Mouse (Mus musculus) liver, embryonic 14.5 days (tissue): Measurements from ENCODE around the gene Lenep. TPM values are rescaled to one million over a fixed set of nuclear protein-coding genes. Genes with fewer than 3 reads are reported as not detected.

ENCODE experiments used
- ATAC-seq: fragments of 200-750 bp; cut with Nextera tagmentation; 2 replicates; pipeline ENCODE4 v1.8.0; 2017; ENCODE audit warnings: moderate number of reproducible peaks, mild to moderate bottlenecking, moderate library complexity; ENCODE audit not compliant: insufficient read depth
- DNase-seq, 3 experiments: peaks; one replicate each; pipeline ENCODE4 v3.0.0-alpha.2; 2012 to 2013; ENCODE audit warnings: low read depth in 3 of 3, low spot score in 3 of 3
- H3K27ac ChIP-seq: fragments of 300-500 bp; sonication (generic); 2 replicates; pipeline ENCODE4 v1.5.1; 2014; ENCODE audit warnings: moderate library complexity, mild to moderate bottlenecking, control low read depth, inconsistent platforms
- H3K27me3 ChIP-seq: fragments of 300-500 bp; sonication (generic); 2 replicates; pipeline ENCODE4 v1.6.1; 2014; ENCODE audit warnings: mild to moderate bottlenecking, low read length, moderate library complexity; ENCODE audit not compliant: control insufficient read depth, insufficient read depth
- H3K36me3 ChIP-seq: fragments of 300-500 bp; sonication (generic); replicated peaks from 2 replicates; pipeline ENCODE4 v1.6.1; 2014; ENCODE audit warnings: low read depth; ENCODE audit not compliant: control insufficient read depth, insufficient read depth
- H3K4me1 ChIP-seq, 2 experiments: fragments of 200-500 bp in 1 of 2; fragments of 300-500 bp in 1 of 2; sonication (generic) in 1 of 2; replicated peaks; 2 replicates each; pipeline ENCODE4 v1.6.1; 2012 to 2014; ENCODE audit warnings: antibody characterized with exemption in 1 of 2, inconsistent platforms in 1 of 2, low read length in 1 of 2; ENCODE audit not compliant: control insufficient read depth in 2 of 2, insufficient read depth in 2 of 2
- H3K4me2 ChIP-seq: fragments of 300-500 bp; sonication (generic); 2 replicates; pipeline ENCODE4 v1.6.1; 2014; ENCODE audit warnings: low read depth, mild to moderate bottlenecking, control low read depth, moderate library complexity
- H3K4me3 ChIP-seq, 2 experiments: fragments of 200-500 bp in 1 of 2; fragments of 300-500 bp in 1 of 2; sonication (generic) in 1 of 2; 2 replicates each; pipeline ENCODE4 v1.5.1; 2012 to 2014; ENCODE audit warnings: low read depth in 2 of 2, low read length in 2 of 2, mild to moderate bottlenecking in 2 of 2, control low read depth in 1 of 2, inconsistent platforms in 1 of 2, moderate library complexity in 1 of 2; ENCODE audit not compliant: insufficient read depth in 1 of 2
- H3K9ac ChIP-seq: fragments of 300-500 bp; sonication (generic); replicated peaks from 2 replicates; pipeline ENCODE4 v1.6.1; 2014; ENCODE audit warnings: mild to moderate bottlenecking, control low read depth, moderate library complexity
- H3K9me3 ChIP-seq: fragments of 300-500 bp; sonication (generic); 2 replicates; pipeline ENCODE4 v1.6.1; 2016; ENCODE audit warnings: low read length, mixed read lengths; ENCODE audit not compliant: control insufficient read depth
- CTCF ChIP-seq: IDR thresholded peaks from 2 replicates; pipeline ENCODE4 v1.5.1; 2016; ENCODE audit warnings: antibody characterized with exemption, low read depth, control low read depth
- EP300 ChIP-seq: IDR thresholded peaks from 2 replicates; pipeline ENCODE4 v1.6.1; 2016; ENCODE audit warnings: antibody characterized with exemption, low read depth
- WGBS: fragments of 180-500 bp; shearing (Covaris S2); extraction: QIAGEN DNeasy Blood & Tissue Kit; methylation state at CpG from one replicate; pipeline ENCODE4 v1.1.7; 2014; ENCODE audit not compliant: insufficient replicate concordance; 5-methylcytosine and 5-hydroxymethylcytosine counted together
- polyA plus RNA-seq, 2 experiments: library from polyadenylated mRNA; depleted of rRNA in 1 of 2; stranded (reverse) in 1 of 2; unstranded in 1 of 2; fragments of >200 nt; fragmentation: Nextera tagmentation in 1 of 2; extraction: Ambion mirVana in 1 of 2; gene quantifications; 2 replicates each; pipeline versions ENCODE4 v1.2.1 to v1.2.3; 2012 to 2014

Gene Lenep
- polyA plus RNA-seq, 2 experiments, result 0.76 TPM; not detected in 1

DNA sequence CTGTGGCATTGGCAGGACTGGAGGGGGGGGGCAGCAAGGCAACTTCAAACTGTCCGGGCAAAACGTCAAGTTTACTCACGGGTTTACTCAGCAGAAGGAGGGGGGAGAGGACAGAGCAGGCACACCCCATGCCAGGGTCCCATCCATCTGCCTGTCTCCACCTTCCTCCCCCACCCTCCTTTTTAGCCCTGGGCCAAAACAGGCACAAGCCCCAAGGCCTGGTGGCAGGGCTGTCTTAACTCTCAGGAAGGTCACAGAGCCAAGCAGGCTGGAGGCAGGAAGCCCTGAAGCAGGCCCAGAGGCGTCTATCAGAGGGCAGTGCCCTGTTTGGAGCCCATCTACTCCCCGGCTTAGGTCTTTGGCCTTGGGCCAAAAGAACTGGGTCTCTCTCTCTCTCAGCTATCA is 12.5 kb downstream of the Lenep start:
- no peak for TF ChIP-seq EP300
- Histone ChIP-seq H3K9ac (no peak overlapping the region), H3K27ac (no peak overlapping the region), H3K27me3 (peaks cover 19% of the 10 kb centered on the region), H3K9me3 (no peaks in the 10 kb centered on the region), H3K4me1 (peaks cover 4 to 16% of the 10 kb centered on the region in 2 experiments), H3K4me2 (0 out of 2 replicates have a peak overlapping the region, but pooled peaks have one; percentile 7), H3K4me3 (no peak overlapping the region), H3K36me3 (no peaks in the 10 kb centered on the region)
- WGBS, result 55% methylated on average over 5 of the region's 5 CpGs
- ATAC-seq (no peak), DNase-seq (no peak)

DNA sequence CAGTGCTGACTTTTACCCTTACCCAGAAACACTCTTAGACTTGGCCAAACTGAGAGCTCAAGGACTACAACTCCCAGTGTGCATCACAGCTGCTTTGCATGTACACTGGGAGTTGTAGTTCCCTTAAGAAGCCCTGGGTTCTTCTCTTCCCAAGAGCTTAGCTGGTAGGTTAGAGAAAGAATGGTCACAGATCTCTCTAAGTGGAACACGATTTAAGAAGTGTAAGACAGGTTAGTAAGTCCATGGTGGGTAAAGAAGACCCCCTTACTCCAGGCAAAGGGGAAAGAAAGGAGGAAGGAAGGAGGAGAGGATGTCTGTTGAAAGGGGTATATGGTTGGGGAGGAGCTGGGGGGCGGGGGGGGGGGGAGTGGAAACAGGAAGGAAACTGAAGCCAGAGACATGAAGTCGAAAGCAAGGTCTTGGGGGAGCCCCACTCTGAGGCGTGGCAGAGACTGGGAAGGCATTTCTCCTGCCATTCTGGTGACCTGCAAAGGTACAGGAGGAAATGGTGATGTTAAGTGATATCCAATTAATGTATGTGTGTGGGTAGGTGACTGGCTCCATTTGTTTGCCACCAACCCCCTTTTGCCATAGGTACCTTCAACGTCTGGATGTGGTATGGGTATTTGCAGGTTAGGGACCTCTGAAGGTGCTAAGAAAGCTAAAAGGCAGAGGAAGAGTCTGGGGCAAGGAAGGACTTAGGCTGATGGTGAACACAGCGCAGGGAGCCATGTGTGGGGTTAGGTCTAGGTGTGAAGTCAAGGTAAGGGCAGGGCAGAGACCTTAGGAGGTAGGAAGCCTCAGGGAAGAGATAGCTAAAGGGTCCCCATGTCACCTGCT is 13.5 kb downstream of the Lenep start:
- no peaks in the 10 kb centered on the region for H3K36me3 ChIP-seq
- H3K9ac ChIP-seq, result no peak overlapping the region
- H3K4me1 ChIP-seq, result peaks cover 2 to 14% of the 10 kb centered on the region in 2 experiments; a peak in 2 of 4 replicates
- no peak overlapping the region for H3K27ac ChIP-seq
- DNase-seq, result no peak
- H3K9me3 ChIP-seq, result no peaks in the 10 kb centered on the region
- no peak overlapping the region for H3K4me2 ChIP-seq
- ATAC-seq, result no peak
- WGBS, result 24% methylated on average over 6 of the region's 6 CpGs
- peaks cover 17% of the 10 kb centered on the region for H3K27me3 ChIP-seq
- no peak overlapping the region for H3K4me3 ChIP-seq
- TF ChIP-seq EP300 (no peak), CTCF (no peak)

DNA sequence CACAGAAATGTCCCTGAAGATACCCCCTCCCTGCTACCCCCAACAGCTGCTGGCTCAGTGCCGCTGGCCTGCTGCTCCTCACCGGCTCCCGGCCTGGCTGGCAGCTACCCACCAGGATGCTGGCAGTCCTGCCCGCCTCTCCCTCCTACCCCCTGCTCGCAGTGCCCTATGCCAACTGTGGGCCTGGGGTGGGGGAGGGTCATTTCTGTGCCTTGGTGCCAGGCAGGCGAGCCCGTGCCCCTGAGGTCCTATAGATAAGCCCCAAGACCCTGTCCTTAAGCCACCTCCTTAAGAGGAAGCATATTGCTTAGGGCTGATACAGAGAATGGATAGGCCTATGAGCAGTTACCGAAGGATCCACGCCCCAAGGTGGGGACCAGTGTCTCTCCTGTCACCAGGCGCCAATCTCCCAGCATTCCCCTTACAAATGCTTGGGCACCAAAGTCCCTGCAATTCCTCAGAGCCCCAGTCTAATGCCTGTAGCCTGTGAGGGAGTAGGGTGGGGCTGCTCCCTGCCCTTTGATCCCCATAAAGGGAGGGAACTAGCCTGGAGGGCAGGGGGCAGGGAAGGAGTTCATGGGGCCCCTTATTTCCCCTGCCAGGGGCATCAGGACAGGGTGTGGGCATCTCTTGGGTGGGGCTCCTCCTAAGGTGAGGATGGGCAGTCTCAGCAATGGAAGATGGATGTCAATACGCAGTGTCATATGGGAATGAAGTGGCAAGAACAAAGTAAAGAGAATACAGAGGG is 14.3 kb downstream of the Lenep start:
- no peak for ATAC-seq
- H3K27ac ChIP-seq, result no peak overlapping the region
- no peak overlapping the region for H3K9ac ChIP-seq
- no peak for TF ChIP-seq CTCF
- TF ChIP-seq EP300, result no peak
- H3K4me2 ChIP-seq, result no peak overlapping the region; the same call in 1 of the 2 replicates
- WGBS, result 42% methylated on average over 11 of the region's 11 CpGs
- no peaks in the 10 kb centered on the region for H3K9me3 ChIP-seq
- no peak overlapping the region for H3K4me3 ChIP-seq
- peaks cover 0 to 12% of the 10 kb centered on the region in 2 experiments; a peak in 2 of 4 replicates for H3K4me1 ChIP-seq
- no peak for DNase-seq
- peaks cover 17% of the 10 kb centered on the region for H3K27me3 ChIP-seq
- H3K36me3 ChIP-seq, result no peaks in the 10 kb centered on the region

DNA sequence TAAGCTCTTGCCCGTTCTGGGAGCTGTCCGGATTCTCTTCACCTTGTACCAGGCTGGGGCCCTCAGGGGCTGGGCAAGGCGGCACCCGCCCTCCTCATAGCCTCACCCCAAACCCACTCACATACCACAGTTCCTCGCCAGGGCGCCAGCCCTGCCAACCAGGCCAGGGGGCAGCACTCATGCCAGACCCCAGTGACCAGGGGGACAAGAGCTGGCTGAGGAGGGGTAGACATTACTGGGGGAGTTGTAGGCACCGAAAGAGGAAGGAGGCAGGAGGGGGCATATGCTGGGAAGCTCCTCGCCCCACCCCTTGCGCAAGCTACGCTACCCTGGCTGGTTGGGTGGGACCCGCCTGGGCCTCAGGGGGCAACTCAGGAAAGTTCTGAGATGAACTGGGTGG is 15.0 kb downstream of the Lenep start:
- Histone ChIP-seq H3K4me2 (no peak overlapping the region), H3K9ac (no peak overlapping the region), H3K36me3 (no peaks in the 10 kb centered on the region), H3K4me1 (peaks cover 0 to 12% of the 10 kb centered on the region in 2 experiments; a peak in 2 of 4 replicates), H3K27me3 (peaks cover 13% of the 10 kb centered on the region), H3K9me3 (no peaks in the 10 kb centered on the region), H3K27ac (no peak overlapping the region), H3K4me3 (no peak overlapping the region)
- DNase-seq, result no peak
- no peak for TF ChIP-seq CTCF
- TF ChIP-seq EP300, result no peak
- 55% methylated on average over 11 of the region's 11 CpGs for WGBS
- ATAC-seq, result no peak
